ENCODE assay signal across 12 mouse cellular contexts in genomic region chr1:87729850-87730249, GRCm38 (mm10).
"Had no signal": no experiment of that assay in that cellular context is flagged by ENCODE, and none has a peak within 500 bp of the region (broad histone marks: within the 10 kb centered on the region; RNA-seq: fewer than 3 reads in every experiment).

No protein-coding gene starts in this region.

- H3K4me3 ChIP-seq: left cerebral cortex, adult 2 months; liver, embryonic 13.5 days had no signal

- H3K9ac ChIP-seq: liver, embryonic 13.5 days had no signal

- H3K4me2 ChIP-seq: liver, embryonic 13.5 days; midbrain, embryonic 11.5 days had no signal

- H3K36me3 ChIP-seq: liver, embryonic 13.5 days had no signal

- H3K27me3 ChIP-seq: liver, embryonic 13.5 days had no signal

- H3K27ac ChIP-seq: left cerebral cortex, adult 2 months; liver, embryonic 13.5 days had no signal

- H3K4me1 ChIP-seq: liver, embryonic 13.5 days had no signal

- DNase-seq: kidney, adult 9 months; kidney, postnatal 14 days; kidney, postnatal 4 days; liver, embryonic 13.5 days; lung, adult 2 months; lung, postnatal 14 days; lung, postnatal 4 days; midbrain, embryonic 14.5 days; thymus, adult 18-20 months; thymus, postnatal 14 days had no signal

- H3K9me3 ChIP-seq: liver, embryonic 13.5 days had no signal
